Mouse (Mus musculus): ENCODE results near the gene Lsp1. TPM values are rescaled to one million over a fixed set of nuclear protein-coding genes. Genes with fewer than 3 reads are reported as not detected.

Lsp1 gene
- polyA plus RNA-seq, 1 experiment = 298 TPM

DNA sequence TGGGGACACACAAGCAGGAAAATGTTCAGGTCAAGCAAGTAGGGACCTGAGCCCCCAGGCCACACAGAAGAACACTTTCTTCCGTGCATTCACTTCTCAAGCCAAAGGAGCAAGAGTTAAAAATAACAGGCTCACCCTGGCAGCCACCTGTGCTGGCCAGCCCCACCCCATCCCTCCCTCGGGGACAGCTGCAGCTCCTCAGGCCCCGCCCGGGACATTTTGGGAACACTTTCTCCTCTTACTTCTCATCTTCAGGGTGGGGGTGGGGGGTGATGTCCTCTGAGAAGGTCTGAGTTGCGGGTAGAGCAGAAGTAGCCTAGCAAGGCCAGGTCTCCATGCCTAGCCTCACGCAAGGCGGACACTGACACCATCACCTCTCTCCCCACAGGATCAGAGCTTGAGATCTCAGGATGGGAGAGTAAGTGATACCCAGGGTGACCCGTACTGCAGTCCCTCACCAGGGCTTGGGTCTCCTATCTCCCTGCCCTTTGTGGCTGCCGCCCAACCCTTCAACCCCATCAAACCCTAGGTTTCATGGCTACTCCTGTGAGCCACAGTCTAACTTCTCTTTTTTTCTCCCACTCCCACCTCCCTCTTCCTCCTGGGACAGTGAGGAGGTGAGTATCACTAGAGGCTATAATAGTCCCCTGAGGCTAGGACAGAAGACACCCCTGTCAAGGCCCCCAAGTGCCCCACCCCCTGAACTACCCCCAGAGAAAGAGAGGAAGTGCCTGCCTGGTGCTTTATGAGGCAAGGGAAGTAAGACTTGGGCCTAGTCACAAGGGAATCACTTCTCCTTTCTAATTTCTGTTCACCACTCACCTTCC, 18.3 kb upstream of the Lsp1 start:
- H3K36me3 ChIP-seq (ENCODE audit: control insufficient read depth, insufficient read depth) = no peaks in the 10 kb centered on the region
- H3K4me2 ChIP-seq (ENCODE audit: low read depth) = peak overlapping the region; percentile 82
- peak overlapping the region; percentile 12 for H3ac ChIP-seq (ENCODE audit: control insufficient read depth, insufficient read length)
- no peaks in the 10 kb centered on the region for H3K27me3 ChIP-seq (ENCODE audit: control insufficient read depth, insufficient read depth, insufficient read length)
- TF ChIP-seq REST (IDR thresholded peaks at IDR 0.05; ENCODE audit: insufficient read depth, insufficient read length) (no peak), USF1 (IDR thresholded peaks at IDR 0.05; ENCODE audit: low read depth) (no peak), TCF12 (IDR thresholded peaks at IDR 0.05; ENCODE audit: insufficient read depth, poor library complexity, severe bottlenecking) (peak; percentile 86), CEBPB (IDR thresholded peaks at IDR 0.05; ENCODE audit: insufficient read depth, poor library complexity, severe bottlenecking) (no peak), POLR2A (IDR thresholded peaks at IDR 0.05; ENCODE audit: insufficient read length, low read depth) (peak; percentile 91), POLR2AphosphoS2 (IDR thresholded peaks at IDR 0.05; ENCODE audit: insufficient read length, low read depth) (peak; percentile 94), TCF3 (IDR thresholded peaks at IDR 0.05; ENCODE audit: insufficient read length, low read depth) (peak; percentile 45), MYOD1 (IDR thresholded peaks at IDR 0.05; ENCODE audit: control insufficient read depth in 1 of 3, insufficient read length in 2 of 3, low read depth in 2 of 3) (peak in 2 of 3 experiments; percentile 91 to 98), MYOG (IDR thresholded peaks at IDR 0.05; ENCODE audit: control insufficient read depth in 1 of 3, insufficient read depth in 1 of 3, insufficient read length in 2 of 3, low read depth in 2 of 3) (peak; percentile 88 to 98 (median 94)), MAX (IDR thresholded peaks at IDR 0.05; ENCODE audit: low read depth) (no peak)
- H3K4me3 ChIP-seq = peak overlapping the region; percentile 26
- no peaks in the 10 kb centered on the region for H3K79me2 ChIP-seq (ENCODE audit: control insufficient read depth, insufficient read depth)

DNA sequence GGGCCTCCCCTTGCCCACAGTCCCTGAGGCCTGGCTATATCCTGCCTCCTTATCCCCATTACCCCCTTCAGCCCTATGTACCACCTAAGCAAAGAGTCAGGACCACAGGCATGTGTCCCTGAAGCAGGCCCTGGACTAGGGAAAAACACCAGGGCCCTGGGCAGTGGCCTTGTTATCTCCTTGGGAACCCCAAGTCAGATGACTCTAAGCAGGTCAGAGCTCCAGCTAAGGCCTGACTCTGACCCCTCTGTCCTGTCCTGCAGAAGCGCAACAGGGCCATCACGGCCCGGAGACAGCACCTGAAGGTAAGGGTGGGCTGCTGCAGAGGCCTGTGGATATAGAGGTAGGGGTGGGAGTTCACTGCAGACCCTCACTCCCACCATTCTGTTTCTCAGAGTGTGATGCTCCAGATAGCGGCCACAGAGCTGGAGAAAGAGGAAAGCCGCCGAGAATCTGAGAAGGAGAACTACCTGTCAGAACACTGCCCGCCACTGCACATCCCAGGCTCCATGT, 17.6 kb upstream of the Lsp1 start:
- H3K36me3 ChIP-seq (ENCODE audit: control insufficient read depth, insufficient read depth) = no peaks in the 10 kb centered on the region
- peak overlapping the region; percentile 26 for H3K4me3 ChIP-seq

DNA sequence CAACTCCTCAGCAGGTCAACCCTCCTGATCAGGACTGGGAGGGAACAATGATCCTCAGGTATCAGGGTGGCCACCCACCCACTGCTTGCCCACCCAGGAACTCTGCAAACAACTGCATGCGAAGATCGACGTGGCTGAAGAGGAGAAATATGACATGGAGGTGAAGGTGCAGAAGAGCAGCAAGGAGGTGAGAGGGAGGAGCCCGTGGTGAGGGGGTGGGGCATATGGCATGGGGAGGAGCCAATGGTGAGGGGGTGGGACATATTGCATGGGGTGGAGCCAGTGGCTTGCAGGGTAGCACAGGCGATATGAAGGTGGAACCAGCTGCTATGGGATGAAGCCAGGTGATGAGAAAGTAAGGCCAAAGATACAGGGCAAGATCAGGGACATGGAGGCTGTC, 17.1 kb upstream of the Lsp1 start:
- Histone ChIP-seq H3K27me3 (ENCODE audit: control insufficient read depth, insufficient read depth, insufficient read length) (no peaks in the 10 kb centered on the region), H3K79me2 (ENCODE audit: control insufficient read depth, insufficient read depth) (no peaks in the 10 kb centered on the region), H3ac (ENCODE audit: control insufficient read depth, insufficient read length) (no peak overlapping the region), H3K36me3 (ENCODE audit: control insufficient read depth, insufficient read depth) (no peaks in the 10 kb centered on the region), H3K4me3 (peak overlapping the region; percentile 26), H3K4me2 (ENCODE audit: low read depth) (peak overlapping the region; percentile 82)
- TF ChIP-seq MAX (IDR thresholded peaks at IDR 0.05; ENCODE audit: low read depth) (no peak), MYOD1 (IDR thresholded peaks at IDR 0.05; ENCODE audit: control insufficient read depth in 1 of 3, insufficient read length in 2 of 3, low read depth in 2 of 3) (peak in 1 of 3 experiments; percentile 31), CEBPB (IDR thresholded peaks at IDR 0.05; ENCODE audit: insufficient read depth, poor library complexity, severe bottlenecking) (no peak), SRF (IDR thresholded peaks at IDR 0.05; ENCODE audit: control insufficient read depth, insufficient read length, low read depth) (no peak), USF1 (IDR thresholded peaks at IDR 0.05; ENCODE audit: low read depth) (no peak), POLR2AphosphoS2 (IDR thresholded peaks at IDR 0.05; ENCODE audit: insufficient read length, low read depth) (peak; percentile 74)

More for the DNA sequence above, 17.6 kb upstream of the Lsp1 start:
- Histone ChIP-seq H3ac (ENCODE audit: control insufficient read depth, insufficient read length) (no peak overlapping the region), H3K79me2 (ENCODE audit: control insufficient read depth, insufficient read depth) (no peaks in the 10 kb centered on the region), H3K4me2 (ENCODE audit: low read depth) (peak overlapping the region; percentile 82), H3K27me3 (ENCODE audit: control insufficient read depth, insufficient read depth, insufficient read length) (no peaks in the 10 kb centered on the region)
- TF ChIP-seq POLR2A (IDR thresholded peaks at IDR 0.05; ENCODE audit: insufficient read length, low read depth) (no peak), MAX (IDR thresholded peaks at IDR 0.05; ENCODE audit: low read depth) (no peak)

DNA sequence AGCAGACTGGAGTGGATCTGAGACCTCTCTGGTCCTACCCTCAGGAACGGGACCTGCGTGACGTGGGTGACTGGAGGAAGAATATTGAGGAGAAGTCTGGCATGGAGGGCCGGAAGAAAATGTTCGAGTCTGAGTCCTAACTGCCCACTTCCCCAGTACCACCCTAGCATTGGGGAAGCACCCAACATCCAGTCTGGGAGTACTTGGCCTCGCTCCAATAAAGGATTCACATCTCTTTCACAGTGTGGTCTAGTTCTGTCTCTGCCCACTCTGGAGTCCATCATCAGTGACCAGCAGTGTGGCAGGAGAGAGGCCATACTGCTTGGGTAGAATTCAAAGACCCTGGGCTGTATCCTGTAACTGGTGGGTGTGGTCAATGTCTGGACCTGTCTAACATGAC, 16.4 kb upstream of the Lsp1 start:
- TF ChIP-seq POLR2AphosphoS2 (IDR thresholded peaks at IDR 0.05; ENCODE audit: insufficient read length, low read depth) = peak; percentile 44
- no peak for TF ChIP-seq CEBPB (IDR thresholded peaks at IDR 0.05; ENCODE audit: insufficient read depth, poor library complexity, severe bottlenecking)
- no peak overlapping the region for H3ac ChIP-seq (ENCODE audit: control insufficient read depth, insufficient read length)
- peak overlapping the region; percentile 82 for H3K4me2 ChIP-seq (ENCODE audit: low read depth)
- no peaks in the 10 kb centered on the region for H3K36me3 ChIP-seq (ENCODE audit: control insufficient read depth, insufficient read depth)
- H3K79me2 ChIP-seq (ENCODE audit: control insufficient read depth, insufficient read depth) = no peaks in the 10 kb centered on the region
- H3K4me3 ChIP-seq = peak overlapping the region; percentile 26
- no peaks in the 10 kb centered on the region for H3K27me3 ChIP-seq (ENCODE audit: control insufficient read depth, insufficient read depth, insufficient read length)

DNA sequence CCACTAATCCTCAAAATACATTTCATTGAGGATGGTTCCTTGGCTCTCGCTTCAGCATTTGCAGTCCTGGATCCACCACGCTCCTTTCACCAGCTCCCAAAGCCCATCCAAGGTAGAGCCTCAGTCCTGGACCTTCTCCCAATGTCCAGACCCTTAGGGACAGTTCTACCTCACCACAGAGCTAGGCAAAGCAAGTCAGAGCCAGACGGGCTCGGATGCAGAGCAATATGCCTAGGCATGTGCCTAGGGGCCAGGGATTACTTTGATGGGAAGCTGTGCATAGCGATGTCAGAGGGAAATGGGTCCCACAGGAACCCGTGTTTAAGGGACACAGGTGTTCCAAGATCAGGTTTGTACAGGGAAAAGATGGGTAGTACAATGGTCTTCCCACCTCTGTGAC, 15.3 kb upstream of the Lsp1 start:
- peak; percentile 72 for TF ChIP-seq POLR2AphosphoS2 (IDR thresholded peaks at IDR 0.05; ENCODE audit: insufficient read length, low read depth)
- no peak for TF ChIP-seq TCF3 (IDR thresholded peaks at IDR 0.05; ENCODE audit: insufficient read length, low read depth)

DNA sequence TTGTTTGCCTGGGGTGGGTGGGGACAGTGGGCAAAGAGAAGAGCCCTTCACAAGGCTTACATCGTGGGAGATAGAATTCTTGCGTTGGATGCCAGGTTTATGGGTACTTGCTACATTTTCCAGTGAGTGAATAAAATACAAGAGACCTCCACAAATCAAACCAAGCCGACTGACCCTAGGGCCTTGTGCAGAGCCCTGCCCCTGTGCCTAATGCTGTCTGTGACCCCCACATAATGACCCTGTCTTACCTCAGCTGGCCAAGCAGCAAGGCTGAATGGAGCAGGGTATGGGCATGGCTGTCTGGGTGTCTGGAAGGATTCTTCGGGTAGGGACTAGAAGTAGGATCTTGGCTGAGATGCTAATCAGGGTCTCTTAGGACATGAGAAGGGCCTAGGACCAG, 14.3 kb upstream of the Lsp1 start:
- TF ChIP-seq TCF3 (IDR thresholded peaks at IDR 0.05; ENCODE audit: insufficient read length, low read depth) = no peak
- peak; percentile 38 for TF ChIP-seq POLR2A (IDR thresholded peaks at IDR 0.05; ENCODE audit: insufficient read length, low read depth)
- peak; percentile 59 for TF ChIP-seq POLR2AphosphoS2 (IDR thresholded peaks at IDR 0.05; ENCODE audit: insufficient read length, low read depth)
- Histone ChIP-seq H3K27me3 (ENCODE audit: control insufficient read depth, insufficient read depth, insufficient read length) (no peaks in the 10 kb centered on the region), H3ac (ENCODE audit: control insufficient read depth, insufficient read length) (no peak overlapping the region), H3K4me2 (ENCODE audit: low read depth) (no peak overlapping the region), H3K36me3 (ENCODE audit: control insufficient read depth, insufficient read depth) (no peaks in the 10 kb centered on the region), H3K4me3 (no peak overlapping the region), H3K79me2 (ENCODE audit: control insufficient read depth, insufficient read depth) (no peaks in the 10 kb centered on the region)

More for the DNA sequence above, 15.3 kb upstream of the Lsp1 start:
- Histone ChIP-seq H3ac (ENCODE audit: control insufficient read depth, insufficient read length) (no peak overlapping the region), H3K4me3 (no peak overlapping the region), H3K36me3 (ENCODE audit: control insufficient read depth, insufficient read depth) (no peaks in the 10 kb centered on the region), H3K79me2 (ENCODE audit: control insufficient read depth, insufficient read depth) (no peaks in the 10 kb centered on the region), H3K4me2 (ENCODE audit: low read depth) (peak overlapping the region; percentile 82), H3K27me3 (ENCODE audit: control insufficient read depth, insufficient read depth, insufficient read length) (no peaks in the 10 kb centered on the region)

Measured in myocyte (in vitro differentiated cells).